Mouse (Mus musculus): ENCODE data around the gene Ift22.
"Not testable (repeated sequence)": the region's sequence is repeated elsewhere in the genome, so short reads cannot be mapped to it uniquely, and the experiment has no call there.

Gene Ift22

GRCm38 (mm10) chr5:136947874-136948273 lies 39.9 kb downstream of the Ift22 start:
- DNase-seq (ENCODE audit: low spot score): no peak

- DNase-seq (ENCODE audit: low spot score): not testable (repeated sequence)
These were observed 41.8 kb downstream of the Ift22 start for GRCm38 (mm10) chr5:136949551-136950336.

GRCm38 (mm10) chr5:136950521-136950920 lies 42.6 kb downstream of the Ift22 start:
- no peak for DNase-seq (ENCODE audit: low spot score)

GRCm38 (mm10) chr5:136952153-136952552 lies 44.2 kb downstream of the Ift22 start:
- no peak for DNase-seq (ENCODE audit: low spot score)

GRCm38 (mm10) chr5:136953015-136953414 lies 45.1 kb downstream of the Ift22 start, which contains the start of gene Fis1:
TSS of gene Fis1 (plus strand) at chr5:136953275.
- peak; percentile 91 for DNase-seq (ENCODE audit: low spot score)

GRCm38 (mm10) chr5:136953440-136953951 lies 45.5 kb downstream of the Ift22 start:
- no peak for DNase-seq (ENCODE audit: low spot score)

GRCm38 (mm10) chr5:136955622-136956021 lies 47.7 kb downstream of the Ift22 start:
- no peak for DNase-seq (ENCODE audit: low spot score)

DNA sequence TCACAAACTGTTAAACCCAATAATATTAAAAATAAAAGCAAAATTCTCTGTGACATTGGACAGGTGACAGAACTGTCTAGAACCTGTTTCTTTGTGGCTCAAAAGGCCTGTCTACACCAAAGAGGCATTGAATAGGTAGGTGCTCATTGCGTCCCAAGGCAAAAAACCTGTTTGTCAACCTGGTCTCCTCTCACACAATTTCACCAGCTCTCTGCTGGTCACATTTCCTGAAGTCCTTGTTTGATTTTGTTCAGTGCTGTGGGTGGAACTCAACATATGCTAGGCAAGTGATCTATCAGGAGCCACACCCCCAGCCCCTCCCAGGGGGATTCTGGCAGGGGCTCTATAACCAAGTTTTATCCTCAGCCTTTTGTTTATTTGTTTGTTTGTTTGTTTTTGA lies 49.3 kb downstream of the Ift22 start:
- DNase-seq (ENCODE audit: low spot score): no peak

DNA sequence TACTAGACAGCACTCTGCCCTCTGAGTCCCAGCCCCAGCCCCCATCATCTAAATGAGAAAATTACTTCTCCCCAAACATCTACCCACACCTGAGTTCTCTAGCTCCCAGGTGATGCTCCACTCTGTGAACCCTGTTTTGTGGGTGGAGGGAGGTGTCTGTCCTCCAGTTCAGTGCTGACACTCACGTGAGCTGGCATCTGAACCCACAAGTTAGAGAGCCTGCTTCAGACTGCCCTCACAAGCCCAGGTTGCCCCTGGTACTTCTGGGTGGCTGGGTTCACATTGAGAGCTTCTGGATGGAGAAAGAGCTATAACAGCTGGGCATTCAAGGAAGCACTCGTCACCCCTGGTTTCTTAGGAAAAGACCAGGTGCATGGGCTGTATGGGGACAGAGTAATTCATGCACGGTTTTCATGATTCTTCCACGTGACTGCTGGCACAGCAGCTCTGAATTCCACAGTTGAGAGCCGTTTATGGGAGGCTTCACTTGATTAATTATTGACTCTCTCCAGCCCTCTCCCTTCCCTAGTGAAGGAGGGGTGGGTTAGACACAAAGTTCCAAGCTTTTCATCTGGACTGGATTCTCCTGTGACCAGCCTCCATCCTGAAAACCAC lies 51.1 kb downstream of the Ift22 start:
- no peak for DNase-seq (ENCODE audit: low spot score)

GRCm38 (mm10) chr5:136960053-136960452 lies 52.1 kb downstream of the Ift22 start:
- DNase-seq (ENCODE audit: low spot score): no peak

DNA sequence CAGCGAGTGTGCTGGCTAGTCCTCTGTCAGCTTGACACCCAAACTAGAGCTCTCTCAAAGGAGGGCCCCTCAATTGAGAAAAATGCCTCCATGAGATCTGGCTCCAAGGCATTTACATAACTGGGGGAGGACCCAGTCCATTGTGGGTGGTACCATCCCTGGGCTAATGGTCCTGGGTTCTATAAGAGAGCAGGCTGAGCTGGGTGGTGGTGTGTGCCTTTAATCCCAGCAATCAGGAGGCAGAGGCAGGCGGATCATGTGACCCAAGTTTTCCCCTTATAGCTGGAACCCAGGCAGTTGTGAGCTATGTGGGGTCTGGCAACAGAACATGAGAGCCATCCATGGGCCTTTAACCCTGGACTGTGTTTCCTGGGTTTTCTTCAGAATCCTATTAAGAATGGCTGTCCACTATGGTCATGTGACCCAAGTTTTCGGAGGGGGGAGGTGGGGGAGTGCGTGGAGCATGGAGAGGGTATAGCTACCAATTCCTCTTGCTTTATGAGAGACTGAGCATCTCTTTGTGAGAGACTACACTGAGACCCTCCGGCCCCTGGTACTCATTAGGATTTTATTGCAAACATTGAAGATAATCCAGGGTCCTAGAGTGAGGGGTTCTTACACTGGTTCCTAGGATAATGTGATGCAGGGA lies 53.5 kb downstream of the Ift22 start:
- DNase-seq (ENCODE audit: low spot score): no peak

- peak; percentile 86 for DNase-seq (ENCODE audit: low spot score)
These were observed 54.1 kb downstream of the Ift22 start for GRCm38 (mm10) chr5:136961983-136962461.

- DNase-seq (ENCODE audit: low spot score): peak; percentile 79
These were observed 54.6 kb downstream of the Ift22 start for GRCm38 (mm10) chr5:136962501-136962900.

- no peak for DNase-seq (ENCODE audit: low spot score)
These were observed 55.1 kb downstream of the Ift22 start for GRCm38 (mm10) chr5:136962966-136963540.
